Mouse (Mus musculus) lung, adult 2 months (tissue): ENCODE results near the gene Zbtb18.

ENCODE experiments used
- CTCF ChIP-seq: fragments of 200-500 bp; IDR thresholded peaks from 2 replicates; pipeline ENCODE4 v1.5.1; 2011; ENCODE audit warnings: mild to moderate bottlenecking, low read length, control low read depth; ENCODE audit not compliant: insufficient read depth
- POLR2A ChIP-seq: fragments of 200-500 bp; IDR thresholded peaks from 2 replicates; pipeline ENCODE4 v1.6.1; 2011; ENCODE audit warnings: low read depth, mild to moderate bottlenecking, control low read depth, low read length, borderline replicate concordance; ENCODE audit errors: extremely low read depth

DNA sequence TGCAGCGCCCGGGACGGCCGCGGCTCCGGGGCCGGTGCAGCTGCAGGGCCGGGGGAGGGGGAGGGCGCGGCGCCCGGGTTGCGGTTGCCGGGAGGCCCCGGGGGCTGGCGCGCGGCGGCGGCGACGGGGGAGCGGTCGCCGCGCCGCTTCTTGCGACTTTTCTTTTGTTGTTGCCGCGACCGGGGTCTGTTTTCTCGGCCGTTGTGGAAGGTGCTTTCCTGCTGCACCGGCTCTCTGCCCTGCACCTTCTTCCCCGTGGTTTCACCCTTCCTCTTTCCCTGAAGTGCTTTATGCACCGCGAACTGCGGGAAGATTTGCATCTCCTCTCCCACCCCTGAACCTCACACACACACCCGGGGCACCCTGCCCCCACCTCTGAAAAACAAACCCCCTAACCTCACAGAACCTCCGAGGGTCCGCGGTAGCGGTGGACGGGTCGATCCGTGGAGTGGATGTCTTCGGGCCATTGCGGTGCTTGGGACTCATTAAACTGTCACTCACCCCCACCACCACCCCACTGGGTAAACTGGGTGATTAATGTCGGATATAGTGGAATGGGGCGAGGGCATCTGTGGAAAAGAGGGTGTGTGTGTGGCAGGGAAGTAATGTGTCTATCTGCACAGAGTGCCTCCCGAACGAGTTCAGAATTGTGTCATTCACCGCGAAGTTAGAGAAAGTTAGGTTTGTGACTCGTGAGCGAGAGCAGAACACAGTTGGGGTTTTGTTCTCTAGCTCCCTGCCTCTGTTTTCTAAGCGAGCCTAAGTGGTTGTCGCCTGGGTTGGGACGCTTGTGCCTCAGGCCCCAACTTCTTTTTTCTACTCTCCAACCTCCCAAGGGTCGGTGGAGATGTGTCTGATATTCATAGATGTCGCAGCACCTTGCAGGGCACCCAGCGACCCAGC, 921 bp downstream of the Zbtb18 start:
- TF ChIP-seq POLR2A (no peak), CTCF (no peak)
